Mouse (Mus musculus): ENCODE results near the gene Pcbp1.
"Not testable (repeated sequence)": the region's sequence is repeated elsewhere in the genome, so short reads cannot be mapped to it uniquely, and the experiment has no call there.

Gene Pcbp1

GRCm38 (mm10) chr6:86490413-86490812 is 35.7 kb downstream of the Pcbp1 start:
- DNase-seq: not testable (repeated sequence)

- DNase-seq: no peak
Measured at GRCm38 (mm10) chr6:86489945-86490344, 36.2 kb downstream of the Pcbp1 start.

DNA sequence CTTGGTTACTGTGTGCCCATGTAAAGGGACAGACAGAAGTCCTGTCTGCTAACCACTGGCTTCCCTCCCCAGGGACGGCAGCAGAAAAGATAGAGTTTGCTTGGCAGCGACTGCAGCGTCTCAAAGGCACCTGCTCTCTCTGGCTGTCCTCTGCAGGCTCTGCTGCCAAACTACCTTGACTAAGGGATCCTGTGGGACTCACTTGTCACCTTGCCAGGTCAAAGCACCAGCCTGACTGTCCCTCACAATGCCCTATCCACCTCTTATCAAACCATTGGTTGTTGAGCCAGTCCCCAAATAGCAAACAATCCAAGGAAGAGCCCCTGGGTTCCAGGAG is 38.0 kb downstream of the Pcbp1 start:
- peak; percentile 36 for DNase-seq

- peak; percentile 91 for DNase-seq
Measured at GRCm38 (mm10) chr6:86487358-86488148, 38.6 kb downstream of the Pcbp1 start.

GRCm38 (mm10) chr6:86485943-86486640 is 40.0 kb downstream of the Pcbp1 start:
- DNase-seq: no peak

- DNase-seq: no peak
Measured at GRCm38 (mm10) chr6:86481871-86482270, 44.2 kb downstream of the Pcbp1 start.

DNA sequence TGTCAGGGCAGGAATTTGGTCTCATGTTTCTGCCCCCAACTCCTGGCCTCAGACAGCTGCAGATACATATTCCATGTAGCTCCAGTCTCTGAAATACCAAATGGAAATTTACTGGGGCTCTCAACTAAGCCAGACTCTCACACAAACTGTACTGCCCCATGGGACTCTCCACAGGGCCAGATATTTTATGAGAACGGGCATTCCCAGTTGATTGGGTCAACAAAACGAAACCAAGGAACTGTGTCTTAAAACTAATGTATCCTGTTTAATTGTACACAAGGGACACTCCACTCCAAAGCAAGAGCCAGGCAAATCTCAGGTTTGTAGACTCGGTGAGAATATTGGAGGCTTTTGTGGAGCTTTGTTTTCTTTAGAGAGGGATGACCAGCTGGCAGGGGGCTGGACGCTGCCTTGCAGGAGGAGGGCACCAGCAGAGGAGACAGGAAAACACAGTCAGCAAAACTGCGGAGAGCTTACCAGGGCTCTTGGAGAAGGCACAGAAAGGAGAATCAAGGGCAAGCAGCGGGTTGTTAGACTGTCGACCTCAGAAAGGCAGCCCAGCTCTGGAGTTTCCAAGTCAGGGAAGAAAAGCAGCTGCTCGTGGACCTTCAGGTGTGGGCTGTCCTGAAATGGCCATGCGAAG is 45.8 kb downstream of the Pcbp1 start:
- no peak for DNase-seq

GRCm38 (mm10) chr6:86479816-86480188 is 46.3 kb downstream of the Pcbp1 start:
- no peak for DNase-seq

DNA sequence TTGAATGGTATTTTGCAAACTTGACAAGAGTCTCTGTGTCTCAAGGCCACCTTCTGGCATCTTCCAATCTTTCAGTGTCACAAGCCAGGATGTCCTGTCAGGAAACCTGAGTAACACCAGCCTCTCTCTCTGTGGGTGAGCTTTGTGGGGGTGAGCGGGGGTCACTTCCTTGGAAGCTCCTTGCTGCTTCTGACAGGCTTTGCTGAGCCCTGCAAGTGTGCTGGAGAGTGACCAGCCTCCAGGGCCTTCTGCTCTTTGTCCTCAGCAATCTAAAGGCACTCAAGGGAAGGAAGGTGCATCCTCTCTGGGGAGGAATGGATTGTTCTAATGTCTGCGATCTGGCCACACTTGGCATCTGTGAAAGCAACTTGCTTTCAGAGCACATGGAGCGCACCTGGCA is 46.8 kb downstream of the Pcbp1 start:
- DNase-seq: no peak

- DNase-seq: no peak
Measured at GRCm38 (mm10) chr6:86476931-86477330, 49.2 kb downstream of the Pcbp1 start.

- no peak for DNase-seq
Measured at GRCm38 (mm10) chr6:86475462-86476167, 50.5 kb downstream of the Pcbp1 start.

DNA sequence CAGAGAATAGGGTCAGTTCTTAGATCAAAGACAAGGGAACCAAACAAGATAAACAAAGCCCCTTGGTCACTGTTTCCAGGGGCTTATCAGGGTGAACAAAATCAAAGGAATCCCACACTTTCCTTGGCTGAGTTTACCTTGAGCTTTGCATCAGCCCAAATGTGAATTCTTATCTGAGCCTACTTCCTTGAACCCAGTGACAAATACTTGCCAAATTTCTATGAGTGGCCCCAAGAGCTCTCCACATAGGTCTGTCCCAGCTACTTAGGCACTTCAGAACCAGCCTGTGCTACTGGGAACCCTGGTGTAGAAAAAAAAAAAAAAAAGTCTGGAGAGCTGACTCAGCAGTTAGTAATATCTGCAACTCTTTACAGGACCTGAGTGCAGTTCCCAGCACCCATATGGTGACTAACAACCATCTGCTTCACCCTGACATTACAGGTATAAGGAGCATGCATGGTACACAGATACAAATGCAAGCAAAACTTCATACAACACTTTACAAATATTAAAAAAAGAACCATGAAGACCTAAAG is 51.4 kb downstream of the Pcbp1 start:
- no peak for DNase-seq
